Mouse (Mus musculus): Measurements from ENCODE around the gene Zfp566. TPM values are rescaled to one million over a fixed set of nuclear protein-coding genes. Genes with fewer than 3 reads are reported as not detected.

Gene Zfp566
- polyA plus RNA-seq, 1 experiment from 2014 or later: 2.5 TPM

- Histone ChIP-seq H3K27me3 (no peaks in the 10 kb centered on the region), H3K4me1 (replicated peaks) (peaks cover 16% of the 10 kb centered on the region), H3K9me3 (replicated peaks) (no peaks in the 10 kb centered on the region), H3K36me3 (peaks cover 17% of the 10 kb centered on the region), H3K4me2 (no peak overlapping the region), H3K27ac (no peak overlapping the region), H3K4me3 (replicated peaks) (no peak overlapping the region), H3K9ac (no peak overlapping the region)
- DNase-seq (no peak), ATAC-seq (ENCODE audit: low read depth) (no peak)
- 12% methylated on average over 3 of the region's 3 CpGs for WGBS (ENCODE audit: insufficient replicate concordance)
Observed at GRCm38 (mm10) chr7:30053591-30053990, 36.7 kb downstream of the Zfp566 start.

- peak within 1 kb of the TSS; percentile 95 for H3K4me2 ChIP-seq
- DNase-seq (peak; percentile 74), ATAC-seq (ENCODE audit: low read depth) (peak; percentile 100)
- peak within 1 kb of the TSS; percentile 51 for H3K27ac ChIP-seq
- H3K9me3 ChIP-seq (replicated peaks): no peaks in the 10 kb centered on the region
- peak within 1 kb of the TSS; percentile 75 for H3K9ac ChIP-seq
- H3K36me3 ChIP-seq: peaks cover 1% of the 10 kb centered on the region
- peaks cover 16% of the 10 kb centered on the region for H3K4me1 ChIP-seq (replicated peaks)
- no peaks in the 10 kb centered on the region for H3K27me3 ChIP-seq
- 1% methylated on average over 40 of the region's 40 CpGs for WGBS (ENCODE audit: insufficient replicate concordance)
- peak within 1 kb of the TSS; percentile 78 for H3K4me3 ChIP-seq (replicated peaks)
Observed at GRCm38 (mm10) chr7:30050882-30051548, 39.3 kb downstream of the Zfp566 start, which contains the start of gene Zfp14. Zfp14 (minus strand) TSS chr7:30051380.

GRCm38 (mm10) chr7:30048126-30048525 is 42.2 kb downstream of the Zfp566 start:
- no peak for DNase-seq
- Histone ChIP-seq H3K27me3 (no peaks in the 10 kb centered on the region), H3K36me3 (no peaks in the 10 kb centered on the region), H3K9me3 (replicated peaks) (no peaks in the 10 kb centered on the region), H3K9ac (no peak overlapping the region), H3K4me3 (replicated peaks) (no peak overlapping the region), H3K4me2 (no peak overlapping the region), H3K4me1 (replicated peaks) (peaks cover 16% of the 10 kb centered on the region), H3K27ac (no peak overlapping the region)
- ATAC-seq (ENCODE audit: low read depth): no peak
- 83% methylated on average over 4 of the region's 4 CpGs for WGBS (ENCODE audit: insufficient replicate concordance)

- DNase-seq (no peak), ATAC-seq (ENCODE audit: low read depth) (no peak)
- Histone ChIP-seq H3K4me2 (no peak overlapping the region), H3K27me3 (no peaks in the 10 kb centered on the region), H3K9ac (no peak overlapping the region), H3K27ac (no peak overlapping the region), H3K4me1 (replicated peaks) (no peaks in the 10 kb centered on the region), H3K36me3 (no peaks in the 10 kb centered on the region), H3K4me3 (replicated peaks) (no peak overlapping the region), H3K9me3 (replicated peaks) (no peaks in the 10 kb centered on the region)
- WGBS (ENCODE audit: insufficient replicate concordance): 52% methylated on average over 9 of the region's 9 CpGs
Observed at GRCm38 (mm10) chr7:30044354-30044753, 46.0 kb downstream of the Zfp566 start.

- H3K4me1 ChIP-seq (replicated peaks): peaks cover 6% of the 10 kb centered on the region; the same call in 1 of the 2 replicates
- WGBS (ENCODE audit: insufficient replicate concordance): 84% methylated on average over 12 of the region's 12 CpGs
Observed at GRCm38 (mm10) chr7:30034331-30034730, 56.0 kb downstream of the Zfp566 start.

GRCm38 (mm10) chr7:30031379-30031778 is 58.9 kb downstream of the Zfp566 start:
- ATAC-seq (ENCODE audit: low read depth) (no peak), DNase-seq (no peak)
- no peak overlapping the region for H3K4me2 ChIP-seq
- WGBS (ENCODE audit: insufficient replicate concordance): 73% methylated on average over 3 of the region's 3 CpGs
- H3K4me1 ChIP-seq (replicated peaks): peaks cover 6% of the 10 kb centered on the region; the same call in 1 of the 2 replicates
- peaks cover 9% of the 10 kb centered on the region for H3K36me3 ChIP-seq
- no peak overlapping the region for H3K27ac ChIP-seq
- H3K27me3 ChIP-seq: no peaks in the 10 kb centered on the region
- no peak overlapping the region for H3K9ac ChIP-seq
- H3K4me3 ChIP-seq (replicated peaks): no peak overlapping the region
- no peaks in the 10 kb centered on the region for H3K9me3 ChIP-seq (replicated peaks)

More at GRCm38 (mm10) chr7:30034331-30034730, 56.0 kb downstream of the Zfp566 start:
- no peak for DNase-seq
- H3K27ac ChIP-seq: no peak overlapping the region
- H3K9ac ChIP-seq: no peak overlapping the region
- no peaks in the 10 kb centered on the region for H3K9me3 ChIP-seq (replicated peaks)
- H3K4me2 ChIP-seq: no peak overlapping the region
- H3K4me3 ChIP-seq (replicated peaks): no peak overlapping the region
- no peaks in the 10 kb centered on the region for H3K27me3 ChIP-seq
- H3K36me3 ChIP-seq: no peaks in the 10 kb centered on the region
- ATAC-seq (ENCODE audit: low read depth): no peak

- no peak for ATAC-seq (ENCODE audit: low read depth)
- H3K4me2 ChIP-seq: no peak overlapping the region
Observed at GRCm38 (mm10) chr7:30030677-30031076, 59.6 kb downstream of the Zfp566 start.

GRCm38 (mm10) chr7:30028572-30028971 is 61.8 kb downstream of the Zfp566 start:
- DNase-seq (no peak), ATAC-seq (ENCODE audit: low read depth) (no peak)
- no peaks in the 10 kb centered on the region for H3K4me1 ChIP-seq (replicated peaks)
- H3K27me3 ChIP-seq: no peaks in the 10 kb centered on the region
- no peak overlapping the region for H3K9ac ChIP-seq
- H3K36me3 ChIP-seq: peaks cover 33% of the 10 kb centered on the region
- no peaks in the 10 kb centered on the region; the same call in 1 of the 2 replicates for H3K9me3 ChIP-seq (replicated peaks)
- WGBS (ENCODE audit: insufficient replicate concordance): 70% methylated on average over 3 of the region's 3 CpGs
- H3K27ac ChIP-seq: no peak overlapping the region
- no peak overlapping the region for H3K4me3 ChIP-seq (replicated peaks)
- H3K4me2 ChIP-seq: no peak overlapping the region

More at GRCm38 (mm10) chr7:30030677-30031076, 59.6 kb downstream of the Zfp566 start:
- H3K9ac ChIP-seq: no peak overlapping the region
- no peak overlapping the region for H3K27ac ChIP-seq
- no peak overlapping the region for H3K4me3 ChIP-seq (replicated peaks)
- H3K4me1 ChIP-seq (replicated peaks): peaks cover 6% of the 10 kb centered on the region; the same call in 1 of the 2 replicates
- no peaks in the 10 kb centered on the region for H3K27me3 ChIP-seq
- H3K9me3 ChIP-seq (replicated peaks): no peaks in the 10 kb centered on the region
- 27% methylated on average over 6 of the region's 6 CpGs for WGBS (ENCODE audit: insufficient replicate concordance)
- peaks cover 14% of the 10 kb centered on the region for H3K36me3 ChIP-seq
- DNase-seq: no peak

Small RNA genes within 50 kb of the gene (microRNA-seq; reads per million reads assigned to microRNA genes)
- not detected for gene Gm23368

Other genes with a start within 250 kb of the Zfp566 start
- 1.1 and 1.5 TPM in 2 replicates for gene Zfp940, start 236.9 kb downstream of the Zfp566 start, polyA plus RNA-seq (2015; fragmentation: Nextera tagmentation; extraction: Ambion mirVana)
- gene Zfp420, start 230.5 kb downstream of the Zfp566 start, polyA plus RNA-seq (2015; fragmentation: Nextera tagmentation; extraction: Ambion mirVana): 1.3 and 1.4 TPM in 2 replicates
- 1.9 and 2.3 TPM in 2 replicates for gene Zfp27, start 184.0 kb downstream of the Zfp566 start, polyA plus RNA-seq (2015; fragmentation: Nextera tagmentation; extraction: Ambion mirVana)
- gene Zfp383, start 182.3 kb downstream of the Zfp566 start, polyA plus RNA-seq (2015; fragmentation: Nextera tagmentation; extraction: Ambion mirVana): 0.58 TPM in 2 replicates
- gene Zfp74, start 136.4 kb downstream of the Zfp566 start, polyA plus RNA-seq (2015; fragmentation: Nextera tagmentation; extraction: Ambion mirVana): 2.0 and 2.6 TPM in 2 replicates
- 8.5 and 10.9 TPM in 2 replicates for gene Zfp568, start 106.6 kb downstream of the Zfp566 start, polyA plus RNA-seq (2015; fragmentation: Nextera tagmentation; extraction: Ambion mirVana)
- gene Zfp14, start 39.1 kb downstream of the Zfp566 start, polyA plus RNA-seq (2015; fragmentation: Nextera tagmentation; extraction: Ambion mirVana): 0.29 and 0.41 TPM in 2 replicates
- gene Zfp82, start 17.6 kb downstream of the Zfp566 start, polyA plus RNA-seq (2015; fragmentation: Nextera tagmentation; extraction: Ambion mirVana): 1.7 and 2.1 TPM in 2 replicates
- gene Gm26920, start 117 bp downstream of the Zfp566 start, polyA plus RNA-seq (2015; fragmentation: Nextera tagmentation; extraction: Ambion mirVana): 0.44 TPM in 1 of 2 replicates, not detected in the other
- 12.7 and 18.3 TPM in 2 replicates for gene Zfp260, start 4.2 kb upstream of the Zfp566 start, polyA plus RNA-seq (2015; fragmentation: Nextera tagmentation; extraction: Ambion mirVana)
- 1.6 and 2.1 TPM in 2 replicates for gene Zfp382, start 31.4 kb upstream of the Zfp566 start, polyA plus RNA-seq (2015; fragmentation: Nextera tagmentation; extraction: Ambion mirVana)
- 4.8 and 6.2 TPM in 2 replicates for gene Zfp146, start 79.2 kb upstream of the Zfp566 start, polyA plus RNA-seq (2015; fragmentation: Nextera tagmentation; extraction: Ambion mirVana)
- 4.2 and 4.8 TPM in 2 replicates for gene Cox7a1, start 93.6 kb upstream of the Zfp566 start, polyA plus RNA-seq (2015; fragmentation: Nextera tagmentation; extraction: Ambion mirVana)
- gene Capns1, start 108.3 kb upstream of the Zfp566 start, polyA plus RNA-seq (2015; fragmentation: Nextera tagmentation; extraction: Ambion mirVana): 39.0 and 40.8 TPM in 2 replicates
- 67.1 and 70.0 TPM in 2 replicates for gene Polr2i, start 141.4 kb upstream of the Zfp566 start, polyA plus RNA-seq (2015; fragmentation: Nextera tagmentation; extraction: Ambion mirVana)
- gene Tbcb, start 141.7 kb upstream of the Zfp566 start, polyA plus RNA-seq (2015; fragmentation: Nextera tagmentation; extraction: Ambion mirVana): 62.1 and 63.7 TPM in 2 replicates
- not detected in 2 replicates for gene Ovol3, start 145.2 kb upstream of the Zfp566 start, polyA plus RNA-seq (2015; fragmentation: Nextera tagmentation; extraction: Ambion mirVana)
- gene Thap8, start 189.6 kb upstream of the Zfp566 start, polyA plus RNA-seq (2015; fragmentation: Nextera tagmentation; extraction: Ambion mirVana): 0.13 TPM in 1 of 2 replicates, not detected in the other
- gene Wdr62, start 189.9 kb upstream of the Zfp566 start, polyA plus RNA-seq (2015; fragmentation: Nextera tagmentation; extraction: Ambion mirVana): 7.0 and 8.1 TPM in 2 replicates
- gene Clip3, start 201.2 kb upstream of the Zfp566 start, polyA plus RNA-seq (2015; fragmentation: Nextera tagmentation; extraction: Ambion mirVana): 1.4 and 1.7 TPM in 2 replicates
- 17.2 and 18.9 TPM in 2 replicates for gene Alkbh6, start 218.2 kb upstream of the Zfp566 start, polyA plus RNA-seq (2015; fragmentation: Nextera tagmentation; extraction: Ambion mirVana)
- 6.1 and 8.8 TPM in 2 replicates for gene Syne4, start 224.3 kb upstream of the Zfp566 start, polyA plus RNA-seq (2015; fragmentation: Nextera tagmentation; extraction: Ambion mirVana)
- gene E130208F15Rik, start 231.2 kb upstream of the Zfp566 start, polyA plus RNA-seq (2015; fragmentation: Nextera tagmentation; extraction: Ambion mirVana): 1.3 and 1.8 TPM in 2 replicates
- gene Sdhaf1, start 233.4 kb upstream of the Zfp566 start, polyA plus RNA-seq (2015; fragmentation: Nextera tagmentation; extraction: Ambion mirVana): 6.4 and 6.6 TPM in 2 replicates

Measured in liver, embryonic 13.5 days (tissue).